Mouse (Mus musculus) MN1 (cell line): ENCODE measurements around the gene Hpcal4.
"Not testable (repeated sequence)": the region's sequence is repeated elsewhere in the genome, so short reads cannot be mapped to it uniquely, and the experiment has no call there.

Experiments used
- DNase-seq: peaks from one replicate; pipeline ENCODE4 v3.0.0-alpha.2; 2016; ENCODE audit warnings: low spot score

The Hpcal4 gene

GRCm38 (mm10) chr4:123182328-123183238 is at the start of gene Hpcal4:
TSS of gene Hpcal4 (plus strand) at chr4:123183227.
- DNase-seq, result no peak

- no peak for DNase-seq
Measured at GRCm38 (mm10) chr4:123137551-123137950, 45.5 kb upstream of the Hpcal4 start.

GRCm38 (mm10) chr4:123139513-123140154 is 43.4 kb upstream of the Hpcal4 start, which contains the start of gene Ppie:
TSS of gene Ppie (minus strand) at chr4:123139951.
- DNase-seq, result peak; percentile 87

- DNase-seq, result no peak
Measured at GRCm38 (mm10) chr4:123147446-123148150, 35.4 kb upstream of the Hpcal4 start.

- no peak for DNase-seq
Measured at GRCm38 (mm10) chr4:123152003-123152402, 31.0 kb upstream of the Hpcal4 start.

- DNase-seq, result no peak
Measured at GRCm38 (mm10) chr4:123152976-123153375, 30.1 kb upstream of the Hpcal4 start.

GRCm38 (mm10) chr4:123155004-123155403 is 28.0 kb upstream of the Hpcal4 start:
- DNase-seq, result peak; percentile 57

GRCm38 (mm10) chr4:123155427-123155826 is 27.6 kb upstream of the Hpcal4 start:
- no peak for DNase-seq

- DNase-seq, result no peak
Measured at GRCm38 (mm10) chr4:123155840-123156239, 27.2 kb upstream of the Hpcal4 start.

- no peak for DNase-seq
Measured at GRCm38 (mm10) chr4:123160571-123160970, 22.5 kb upstream of the Hpcal4 start.

- DNase-seq, result not testable (repeated sequence)
Measured at GRCm38 (mm10) chr4:123161251-123161650, 21.8 kb upstream of the Hpcal4 start.

- DNase-seq, result no peak
Measured at GRCm38 (mm10) chr4:123162305-123162917, 20.6 kb upstream of the Hpcal4 start.

- DNase-seq, result no peak
Measured at GRCm38 (mm10) chr4:123164157-123164556, 18.9 kb upstream of the Hpcal4 start.

- no peak for DNase-seq
Measured at GRCm38 (mm10) chr4:123171811-123172210, 11.2 kb upstream of the Hpcal4 start.

- peak; percentile 75 for DNase-seq
Measured at GRCm38 (mm10) chr4:123183239-123184056, 421 bp downstream of the Hpcal4 start.

- no peak for DNase-seq
Measured at GRCm38 (mm10) chr4:123184816-123185215, 1.8 kb downstream of the Hpcal4 start.

- DNase-seq, result no peak
Measured at GRCm38 (mm10) chr4:123192336-123192735, 9.3 kb downstream of the Hpcal4 start.

- no peak for DNase-seq
Measured at GRCm38 (mm10) chr4:123193791-123194190, 10.8 kb downstream of the Hpcal4 start.

GRCm38 (mm10) chr4:123196695-123197094 is 13.7 kb downstream of the Hpcal4 start:
- no peak for DNase-seq

GRCm38 (mm10) chr4:123200771-123201185 is 17.8 kb downstream of the Hpcal4 start:
- peak; percentile 72 for DNase-seq
